Mouse (Mus musculus): ENCODE measurements around the gene Mindy1.

GRCm38 (mm10) chr3:95296103-95296469 lies 14.9 kb downstream of the Mindy1 start:
- TF ChIP-seq POLR2A (IDR thresholded peaks at IDR 0.05; ENCODE audit: extremely low read depth, insufficient read depth, low read length) (no peak), CTCF (IDR thresholded peaks at IDR 0.05; ENCODE audit: extremely low read depth, insufficient read depth, low read length) (peak; percentile 63)

Data from cortical plate, adult 2 months (tissue).